Mouse (Mus musculus) kidney, postnatal 14 days (tissue): ENCODE data around the gene Lpin2.
A peak's percentile ranks its signal among the peaks of the same experiment; 100 is the strongest.

Experiments used
- DNase-seq: peaks from one replicate; pipeline ENCODE4 v3.0.0; 2022; ENCODE audit warnings: mixed read lengths

Lpin2 gene

DNA sequence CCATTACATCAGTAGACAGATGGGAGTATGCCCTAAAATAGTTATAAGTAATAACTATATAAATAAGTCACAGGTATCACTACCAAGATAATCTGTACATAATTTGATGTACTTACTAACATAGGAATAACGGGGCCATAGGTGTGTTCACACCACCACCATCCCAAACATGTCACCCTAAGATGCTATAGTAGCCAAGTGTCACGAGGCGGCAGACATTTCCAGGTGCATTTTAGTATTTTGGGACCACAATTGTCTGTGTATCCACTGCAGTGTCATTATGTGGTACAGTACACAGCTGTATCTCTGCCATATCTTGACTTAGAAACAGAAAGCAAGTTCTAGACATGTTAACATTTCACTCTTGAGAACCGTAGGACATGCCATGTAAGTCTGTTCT is 50.9 kb downstream of the Lpin2 start:
- DNase-seq = no peak

DNA sequence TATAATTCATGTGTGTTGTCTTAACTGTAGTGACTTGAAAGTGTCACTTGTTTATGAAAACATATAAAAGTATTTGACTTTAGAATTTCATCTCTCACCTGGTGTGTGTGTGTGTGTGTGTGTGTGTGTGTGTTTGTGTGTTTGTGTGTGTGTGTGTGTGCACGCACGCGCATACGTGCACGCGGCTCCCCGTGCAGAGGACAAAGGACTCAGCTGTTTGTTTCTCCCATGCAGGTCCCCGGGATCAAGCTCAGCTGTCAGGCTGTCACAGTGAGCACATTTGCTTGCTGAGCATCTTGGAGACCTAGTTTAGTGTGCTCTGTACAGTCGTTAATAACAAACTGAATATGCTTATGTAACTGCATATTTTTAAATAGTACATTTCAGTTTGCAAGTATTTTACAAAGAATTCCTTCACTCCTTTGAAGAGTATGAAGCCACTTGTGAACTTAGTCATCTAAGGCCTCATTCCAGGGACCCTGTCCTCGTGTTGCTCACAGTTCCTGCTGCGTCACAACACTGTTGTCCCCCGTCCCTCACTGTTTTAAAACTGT is 51.8 kb downstream of the Lpin2 start:
- no peak for DNase-seq

- no peak for DNase-seq
Observed at GRCm38 (mm10) chr17:71235229-71235958, 53.0 kb downstream of the Lpin2 start.

DNA sequence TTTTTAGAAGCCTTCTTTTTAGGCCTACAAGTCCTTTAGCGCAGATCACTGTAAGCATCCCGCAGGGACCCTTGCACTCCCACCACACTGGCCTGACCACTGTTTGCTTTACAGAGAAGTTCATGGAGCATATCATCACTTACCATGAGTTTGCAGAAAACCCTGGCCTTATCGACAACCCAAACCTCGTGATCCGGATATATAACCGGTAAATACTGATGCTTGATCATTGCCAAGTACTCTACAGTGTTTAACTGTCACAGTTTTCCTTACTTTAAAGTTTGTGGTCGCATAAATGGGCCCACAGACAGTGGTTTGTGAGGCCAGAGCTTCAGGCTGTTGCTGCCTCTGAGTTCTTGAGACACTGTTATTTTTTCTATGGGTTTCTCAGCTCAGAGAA is 56.1 kb downstream of the Lpin2 start:
- DNase-seq = no peak

- DNase-seq = no peak
Observed at GRCm38 (mm10) chr17:71240811-71241210, 58.5 kb downstream of the Lpin2 start.

DNA sequence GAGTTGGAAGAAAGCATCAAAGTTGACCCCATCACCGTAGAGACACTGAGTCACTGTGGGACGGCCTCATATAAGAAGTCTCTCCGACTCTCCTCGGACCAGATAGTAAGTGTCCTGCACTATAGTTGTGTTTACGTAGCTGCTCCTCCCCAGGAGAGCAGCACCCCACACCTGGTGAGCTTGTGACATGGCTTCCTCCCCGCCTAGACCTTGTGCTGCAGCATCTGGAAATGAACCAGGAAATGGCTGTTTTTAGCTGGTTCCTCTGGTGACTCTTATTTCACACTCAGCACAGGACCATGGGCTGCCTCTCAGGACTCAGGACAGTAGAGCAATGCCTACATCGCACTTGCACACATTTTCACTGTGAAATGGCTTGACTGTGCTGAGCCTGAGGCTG is 60.3 kb downstream of the Lpin2 start:
- DNase-seq = no peak

DNA sequence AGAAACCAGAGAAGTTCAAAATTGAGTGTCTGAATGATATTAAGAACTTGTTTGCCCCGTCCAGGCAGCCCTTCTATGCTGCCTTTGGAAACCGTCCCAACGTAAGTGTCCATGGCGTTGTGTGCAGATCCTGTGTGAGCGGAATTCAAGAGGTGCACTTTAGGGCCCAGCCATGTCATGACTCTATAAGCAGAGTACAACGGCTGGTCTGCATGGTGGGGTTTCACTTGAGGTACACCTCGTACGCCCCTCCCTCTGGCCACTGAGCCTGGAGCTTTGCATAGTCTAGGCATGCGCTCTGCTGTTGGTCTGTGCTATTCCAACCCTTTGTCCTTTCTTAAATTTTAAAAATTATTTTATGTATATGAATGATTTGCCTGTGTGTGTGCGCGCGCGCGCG is 62.8 kb downstream of the Lpin2 start:
- DNase-seq = no peak

GRCm38 (mm10) chr17:71246022-71246421 is 63.7 kb downstream of the Lpin2 start:
- DNase-seq = no peak

DNA sequence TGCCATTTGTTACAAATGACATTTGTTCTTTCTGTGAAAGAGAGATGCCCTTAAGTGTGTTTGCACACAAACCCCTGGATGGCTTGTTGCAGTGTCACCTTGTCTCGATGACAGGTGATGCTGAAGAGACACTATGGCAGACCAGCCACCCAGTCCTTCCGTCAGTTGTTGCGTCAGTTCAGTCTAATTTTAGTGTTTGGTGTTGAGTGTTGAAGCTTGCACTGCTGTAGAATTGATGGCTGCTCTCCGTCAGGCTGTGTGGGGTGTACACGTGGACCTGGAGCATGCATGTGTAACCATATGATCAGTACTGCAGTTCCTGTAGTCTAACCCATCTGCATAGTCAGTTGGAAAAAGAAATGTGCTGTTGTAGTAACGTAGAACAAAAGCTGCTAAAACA is 66.6 kb downstream of the Lpin2 start:
- DNase-seq = no peak

DNA sequence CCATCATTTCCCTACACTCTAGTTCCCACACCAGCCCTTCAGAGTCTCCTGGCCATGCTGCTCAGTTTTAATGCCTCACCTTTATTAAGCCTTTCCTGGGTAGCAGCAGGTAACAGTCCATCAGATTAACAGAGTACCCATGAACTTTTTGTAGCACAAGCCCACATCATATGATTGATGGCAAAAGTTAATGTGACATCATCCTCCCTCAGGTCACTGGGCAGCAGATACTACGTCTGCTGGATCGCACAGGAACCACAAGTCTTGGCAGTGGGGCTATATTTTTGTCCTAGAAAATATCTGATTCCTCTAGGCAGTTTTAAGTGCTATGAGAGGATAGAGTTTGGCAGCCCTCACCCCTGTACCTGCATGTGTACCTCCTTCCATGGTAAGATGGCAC is 67.7 kb downstream of the Lpin2 start:
- no peak for DNase-seq

DNA sequence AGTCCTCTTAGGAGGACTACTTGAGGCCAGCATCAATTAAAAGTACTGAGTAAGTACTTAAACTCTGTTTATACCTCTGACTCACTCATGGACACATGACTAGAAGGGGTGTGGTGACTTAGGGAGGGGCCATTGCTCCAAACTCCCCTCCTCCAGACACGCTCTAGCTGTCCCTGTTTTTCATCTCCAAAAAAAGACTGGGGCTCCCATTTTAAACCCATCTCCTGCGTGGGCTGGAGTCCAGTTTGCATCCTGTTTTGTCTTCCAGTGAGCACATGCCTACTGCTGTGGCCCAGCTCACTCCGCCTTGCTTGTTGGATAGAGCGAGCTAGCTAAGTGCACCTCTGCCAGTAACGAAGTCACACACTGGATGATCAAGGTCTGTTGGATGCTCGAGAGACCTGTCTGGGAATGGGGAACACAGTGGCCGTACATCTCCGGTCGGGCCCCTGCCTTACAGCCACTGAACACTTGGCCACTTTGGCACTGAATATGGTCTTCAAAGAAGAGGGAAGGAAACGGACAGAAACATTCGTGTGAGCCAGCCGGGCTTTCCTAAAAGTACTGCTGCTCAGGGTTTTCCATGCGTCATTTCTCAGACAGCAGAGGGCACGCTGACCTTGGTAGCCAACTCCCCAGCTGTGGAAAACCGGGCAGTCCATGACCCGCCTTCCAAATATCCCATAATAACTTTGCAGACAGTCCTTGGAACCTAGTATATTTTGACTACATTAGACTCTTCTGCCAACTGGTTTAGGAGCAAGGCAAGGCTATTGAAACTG is 68.7 kb downstream of the Lpin2 start:
- peak; percentile 22 for DNase-seq

DNA sequence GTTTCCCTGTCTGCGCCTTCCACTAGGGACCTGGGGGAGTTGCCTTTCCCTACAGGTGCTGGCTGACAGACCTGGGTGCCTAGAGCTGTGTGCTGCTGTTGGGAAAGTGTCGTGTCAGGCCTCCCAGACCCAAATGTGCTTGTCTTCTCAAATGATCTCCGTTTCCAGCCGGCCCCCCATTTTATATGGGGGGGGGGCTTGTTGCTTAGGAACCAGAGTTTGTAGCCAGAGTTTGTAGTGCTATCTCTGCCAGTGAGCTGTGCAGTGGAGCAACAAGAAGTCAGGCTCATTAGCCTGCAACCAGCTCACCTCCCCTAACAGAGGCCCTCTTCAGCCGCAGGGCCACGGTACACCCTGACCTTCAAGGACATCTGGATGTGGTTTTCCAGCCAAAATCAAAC is 69.2 kb downstream of the Lpin2 start:
- DNase-seq = peak; percentile 37

DNA sequence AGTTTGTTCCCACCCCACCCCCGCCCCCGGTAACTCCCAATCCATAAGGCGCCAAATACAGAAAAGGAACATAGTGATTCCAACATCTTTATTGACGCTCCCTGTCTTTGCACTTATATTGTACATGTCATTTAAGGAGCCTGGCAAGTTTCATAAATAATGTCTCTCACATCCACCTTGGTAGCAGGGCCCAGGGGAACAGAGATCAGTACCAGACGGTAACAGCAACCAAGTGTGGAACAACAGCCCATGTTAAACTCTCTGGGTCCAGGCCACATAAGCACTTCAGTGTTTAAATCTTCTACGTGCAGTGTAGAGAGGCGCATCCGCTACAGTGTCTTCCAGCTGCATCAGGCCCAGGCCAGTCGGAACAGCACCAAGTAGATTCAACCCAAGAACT is 69.7 kb downstream of the Lpin2 start:
- DNase-seq = no peak

GRCm38 (mm10) chr17:71253391-71253790 is 71.0 kb downstream of the Lpin2 start:
- no peak for DNase-seq

GRCm38 (mm10) chr17:71254106-71254505 is 71.7 kb downstream of the Lpin2 start:
- peak; percentile 50 for DNase-seq

GRCm38 (mm10) chr17:71254736-71255135 is 72.4 kb downstream of the Lpin2 start:
- DNase-seq = no peak

DNA sequence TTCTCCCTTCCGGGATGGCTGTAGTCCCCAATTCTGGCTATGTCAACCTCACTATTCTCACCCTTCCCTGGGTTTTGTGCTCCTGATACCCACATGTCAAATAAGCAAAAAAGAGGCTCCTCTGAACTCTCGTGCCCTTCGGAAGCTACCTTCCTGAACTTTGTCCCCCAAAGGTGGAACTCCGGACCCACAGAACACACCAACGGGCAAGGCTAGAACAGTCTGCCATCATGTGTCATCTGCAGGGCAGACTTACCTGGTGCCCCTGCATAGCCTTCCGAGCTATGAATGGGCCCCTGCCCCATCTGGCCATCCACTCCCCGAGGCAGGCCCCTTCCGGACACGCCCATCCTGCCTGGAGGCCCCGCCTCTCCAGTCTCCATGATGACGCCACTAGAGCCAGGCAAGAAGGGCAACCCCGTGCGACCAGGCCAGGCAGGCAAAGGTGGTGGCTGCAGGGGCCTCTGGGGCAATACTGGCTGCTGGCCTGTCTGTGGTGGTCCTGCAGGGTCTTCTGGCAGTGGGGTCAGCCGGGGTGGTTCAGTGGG is 73.8 kb downstream of the Lpin2 start:
- no peak for DNase-seq

GRCm38 (mm10) chr17:71256806-71257536 is 74.6 kb downstream of the Lpin2 start:
- no peak for DNase-seq

- peak; percentile 51 for DNase-seq
Observed at GRCm38 (mm10) chr17:71259727-71260126, 77.4 kb downstream of the Lpin2 start.

- no peak for DNase-seq
Observed at GRCm38 (mm10) chr17:71260658-71261057, 78.3 kb downstream of the Lpin2 start.

GRCm38 (mm10) chr17:71263136-71263535 is 80.8 kb downstream of the Lpin2 start:
- no peak for DNase-seq

GRCm38 (mm10) chr17:71264739-71265138 is 82.4 kb downstream of the Lpin2 start:
- DNase-seq = no peak
